Mouse (Mus musculus) liver, embryonic 15.5 days (tissue): ENCODE data around the gene Rpl37. TPM values are rescaled to one million over a fixed set of nuclear protein-coding genes. Genes with fewer than 3 reads are reported as not detected.
A peak's percentile ranks its signal among the peaks of the same experiment; 100 is the strongest.
"Not testable (repeated sequence)": the region's sequence is repeated elsewhere in the genome, so short reads cannot be mapped to it uniquely, and the experiment has no call there.

Experiments
- ATAC-seq: fragments of 200-750 bp; cut with Nextera tagmentation; 2 replicates; pipeline ENCODE4 v1.8.0; 2017; ENCODE audit warnings: moderate number of reproducible peaks, mild to moderate bottlenecking, moderate library complexity; ENCODE audit not compliant: insufficient read depth
- H3K27ac ChIP-seq: fragments of 300-500 bp; sonication (generic); replicated peaks from 2 replicates; pipeline ENCODE4 v1.5.1; 2015; ENCODE audit warnings: mild to moderate bottlenecking, inconsistent platforms
- H3K27me3 ChIP-seq: fragments of 300-500 bp; sonication (generic); 2 replicates; pipeline ENCODE4 v1.6.1; 2015; ENCODE audit warnings: mild to moderate bottlenecking, inconsistent platforms
- H3K36me3 ChIP-seq: fragments of 300-500 bp; sonication (generic); replicated peaks from 2 replicates; pipeline ENCODE4 v1.6.1; 2015; ENCODE audit warnings: moderate library complexity, mild to moderate bottlenecking, inconsistent platforms
- H3K4me1 ChIP-seq: fragments of 300-500 bp; sonication (generic); replicated peaks from 2 replicates; pipeline ENCODE4 v1.6.1; 2015; ENCODE audit warnings: inconsistent platforms
- H3K4me2 ChIP-seq: fragments of 300-500 bp; sonication (generic); 2 replicates; pipeline ENCODE4 v1.6.1; 2015; ENCODE audit warnings: moderate library complexity, mild to moderate bottlenecking, inconsistent platforms
- H3K4me3 ChIP-seq: fragments of 300-500 bp; sonication (generic); replicated peaks from 2 replicates; pipeline ENCODE4 v1.5.1; 2015; ENCODE audit warnings: mild to moderate bottlenecking, inconsistent platforms
- H3K9ac ChIP-seq: fragments of 300-500 bp; sonication (generic); 2 replicates; pipeline ENCODE4 v1.6.1; 2015; ENCODE audit warnings: moderate library complexity, mild to moderate bottlenecking, inconsistent platforms
- H3K9me3 ChIP-seq: fragments of 300-500 bp; sonication (generic); replicated peaks from 2 replicates; pipeline ENCODE4 v1.6.1; 2016; ENCODE audit warnings: inconsistent platforms
- WGBS: fragments of 180-500 bp; shearing (Covaris S2); methylation state at CpG from one replicate; pipeline ENCODE4 v1.1.7; 2015; ENCODE audit warnings: mixed read lengths; ENCODE audit not compliant: insufficient replicate concordance; 5-methylcytosine and 5-hydroxymethylcytosine counted together
- polyA plus RNA-seq: library from polyadenylated mRNA; unstranded; fragments of >200 nt; fragmentation: Nextera tagmentation; extraction: Ambion mirVana; gene quantifications from 2 replicates; pipeline ENCODE4 v1.2.1, GENCODE M21; 2015

The Rpl37 gene
- polyA plus RNA-seq, 1 experiment from 2014 or later, result 292 TPM

DNA sequence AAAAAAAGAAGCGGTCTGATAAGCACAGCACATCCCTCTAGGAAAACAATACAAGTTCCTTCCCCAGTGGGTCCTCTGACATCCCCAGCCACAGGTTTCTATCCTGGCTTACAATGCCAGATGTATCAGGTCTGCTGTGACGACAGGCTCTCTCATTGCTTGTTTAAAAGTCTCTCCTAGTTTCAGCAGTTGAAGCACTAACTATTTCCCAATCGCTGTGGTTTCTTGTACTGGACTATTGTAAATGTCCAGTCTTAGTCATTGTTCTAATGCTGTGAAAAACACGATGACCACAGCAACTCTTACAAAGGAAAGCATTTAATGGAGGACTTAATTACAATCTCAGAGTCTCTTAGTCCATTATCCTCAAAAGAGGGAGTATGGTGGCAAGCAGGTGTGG lies 10.0 kb downstream of the Rpl37 start:
- no peak overlapping the region for H3K4me2 ChIP-seq
- H3K9ac ChIP-seq, result no peak overlapping the region
- no peak for ATAC-seq
- H3K9me3 ChIP-seq, result no peaks in the 10 kb centered on the region
- H3K27ac ChIP-seq, result no peak overlapping the region
- H3K4me3 ChIP-seq, result no peak overlapping the region
- no peaks in the 10 kb centered on the region for H3K27me3 ChIP-seq
- WGBS, result 54% methylated on average over 4 of the region's 4 CpGs
- H3K36me3 ChIP-seq, result peaks cover 33% of the 10 kb centered on the region
- peaks cover 47% of the 10 kb centered on the region for H3K4me1 ChIP-seq

DNA sequence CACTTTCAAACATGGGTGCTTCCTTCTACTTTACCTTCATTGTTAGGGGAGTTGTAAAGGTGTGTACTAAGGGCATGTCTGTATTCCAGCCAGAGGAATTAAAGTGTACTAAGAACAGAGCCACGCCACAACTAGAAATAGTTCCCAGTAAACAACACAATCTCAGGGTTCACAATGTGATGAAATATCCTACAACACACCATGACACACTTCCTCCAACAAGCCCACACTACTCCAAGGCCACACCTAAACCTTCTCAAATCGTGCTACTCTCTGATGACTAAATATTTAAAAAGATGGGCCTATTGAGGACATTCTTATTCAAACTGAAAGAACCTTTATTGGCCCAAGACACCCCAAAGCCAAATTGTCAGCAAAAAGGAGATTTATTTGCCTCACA lies 11.0 kb downstream of the Rpl37 start:
- H3K9ac ChIP-seq, result no peak overlapping the region
- 0 out of 2 replicates have a peak overlapping the region, but pooled peaks have one; percentile 11 for H3K27ac ChIP-seq
- no peak overlapping the region for H3K4me3 ChIP-seq
- no peaks in the 10 kb centered on the region for H3K9me3 ChIP-seq
- H3K27me3 ChIP-seq, result no peaks in the 10 kb centered on the region
- no peak overlapping the region for H3K4me2 ChIP-seq
- 54% methylated on average over 2 of the region's 2 CpGs for WGBS
- no peak for ATAC-seq
- peaks cover 23% of the 10 kb centered on the region for H3K36me3 ChIP-seq
- peaks cover 47% of the 10 kb centered on the region for H3K4me1 ChIP-seq

DNA sequence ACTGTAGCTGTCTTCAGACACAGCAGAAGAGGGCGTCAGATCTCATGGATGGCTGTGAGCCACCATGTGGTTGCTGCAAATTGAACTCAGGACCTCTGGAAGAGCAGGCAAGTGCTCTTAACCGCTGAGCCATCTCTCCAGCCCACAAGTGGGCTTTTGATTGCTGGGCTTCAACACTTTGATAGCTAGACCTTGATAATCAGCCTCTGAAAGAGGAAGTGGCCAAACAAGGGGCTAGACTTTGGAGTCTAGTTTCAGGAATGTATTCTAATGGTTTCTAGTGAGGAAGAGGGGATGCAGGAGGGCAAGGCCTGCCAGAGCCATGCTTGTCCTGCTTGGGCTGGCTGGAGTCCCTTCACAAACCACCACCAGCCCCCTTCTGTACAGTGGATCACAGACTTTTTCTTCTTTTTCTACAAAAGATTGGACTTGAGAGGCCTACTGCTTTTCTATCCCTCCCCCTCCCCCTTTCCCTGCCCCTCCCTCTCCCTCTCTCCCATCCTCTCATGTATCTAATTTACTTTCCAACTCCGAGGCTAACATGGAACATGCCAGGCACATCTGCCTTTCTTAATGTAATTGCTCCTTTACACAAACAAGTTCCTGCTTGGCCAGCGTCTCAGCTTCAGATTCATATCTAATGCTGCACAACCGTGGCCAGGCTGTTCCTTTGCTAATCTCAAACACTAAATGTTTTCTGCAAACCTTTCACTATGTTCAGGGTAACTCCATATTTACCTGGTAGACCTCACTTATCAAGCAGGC lies 11.9 kb downstream of the Rpl37 start:
- peak overlapping the region; percentile 51 for H3K27ac ChIP-seq
- 21% methylated on average over 5 of the region's 5 CpGs for WGBS
- peaks cover 14% of the 10 kb centered on the region for H3K36me3 ChIP-seq
- H3K9ac ChIP-seq, result no peak overlapping the region
- no peak overlapping the region for H3K4me3 ChIP-seq
- ATAC-seq, result no peak
- no peaks in the 10 kb centered on the region for H3K27me3 ChIP-seq
- H3K4me1 ChIP-seq, result peaks cover 51% of the 10 kb centered on the region
- no peak overlapping the region for H3K4me2 ChIP-seq
- no peaks in the 10 kb centered on the region for H3K9me3 ChIP-seq

- no peak for ATAC-seq
- 81% methylated on average over 12 of the region's 12 CpGs for WGBS
- H3K27ac ChIP-seq, result no peak overlapping the region
Measured at GRCm38 (mm10) chr15:5129111-5129805, 12.8 kb downstream of the Rpl37 start.

DNA sequence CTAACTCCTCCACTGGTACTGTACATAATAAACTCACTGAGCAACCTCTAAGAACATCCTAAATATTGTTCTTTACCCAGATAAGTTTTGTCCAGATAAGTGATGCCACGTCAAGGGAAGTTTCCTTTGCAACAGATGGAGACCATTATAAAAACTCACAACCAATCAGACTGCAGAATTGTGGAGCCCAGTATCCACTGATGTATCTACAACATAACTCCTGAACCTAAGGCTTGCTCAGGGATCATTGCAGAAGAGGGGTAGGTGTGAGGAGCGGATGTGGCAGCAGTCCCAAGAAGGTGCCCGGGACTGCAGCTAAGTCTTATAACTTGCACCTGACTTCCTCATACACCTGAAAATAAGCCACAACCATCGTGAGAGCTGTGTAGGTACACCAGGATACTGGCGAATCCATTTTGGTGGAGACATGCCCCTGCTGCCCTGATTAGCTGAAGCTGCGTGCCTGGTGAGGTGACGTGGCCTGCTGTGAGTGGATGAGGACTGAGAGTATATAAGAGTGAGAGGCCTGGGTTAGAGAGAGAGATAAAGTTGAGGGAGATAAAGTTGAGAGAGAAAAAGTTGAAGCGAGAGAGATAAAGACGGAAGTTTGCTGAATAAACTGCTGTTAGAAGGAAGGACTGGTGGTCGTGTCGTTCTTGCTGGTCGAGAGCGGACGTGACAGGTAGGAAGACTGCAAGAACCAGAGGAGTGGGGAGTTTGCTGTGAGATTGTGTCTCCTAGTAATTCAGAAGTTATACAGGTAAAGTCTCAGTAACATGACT lies 14.6 kb downstream of the Rpl37 start:
- Histone ChIP-seq H3K9ac (0 out of 2 replicates have a peak overlapping the region, but pooled peaks have one; percentile 20), H3K27ac (peak overlapping the region; percentile 71; the same call in 1 of the 2 replicates), H3K4me1 (peaks cover 71% of the 10 kb centered on the region), H3K4me2 (peak overlapping the region; percentile 50), H3K4me3 (peak overlapping the region; percentile 22; the same call in 1 of the 2 replicates)
- not testable (repeated sequence) for H3K9me3 ChIP-seq, H3K27me3 ChIP-seq, H3K36me3 ChIP-seq
- peak; percentile 58 for ATAC-seq
- 34% methylated on average over 14 of the region's 14 CpGs for WGBS

More at GRCm38 (mm10) chr15:5129111-5129805, 12.8 kb downstream of the Rpl37 start:
- Histone ChIP-seq H3K36me3 (peaks cover 10% of the 10 kb centered on the region), H3K4me1 (peaks cover 58% of the 10 kb centered on the region), H3K4me3 (no peak overlapping the region), H3K9ac (no peak overlapping the region), H3K27me3 (no peaks in the 10 kb centered on the region), H3K4me2 (no peak overlapping the region), H3K9me3 (no peaks in the 10 kb centered on the region)

GRCm38 (mm10) chr15:5133301-5133700 lies 16.9 kb downstream of the Rpl37 start:
- Histone ChIP-seq H3K27me3 (no peaks in the 10 kb centered on the region), H3K27ac (peak overlapping the region; percentile 62), H3K4me2 (no peak overlapping the region), H3K36me3 (no peaks in the 10 kb centered on the region), H3K4me3 (no peak overlapping the region), H3K4me1 (peaks cover 65% of the 10 kb centered on the region), H3K9me3 (no peaks in the 10 kb centered on the region), H3K9ac (no peak overlapping the region)
- 54% methylated on average over 3 of the region's 3 CpGs for WGBS
- ATAC-seq, result no peak

GRCm38 (mm10) chr15:5134179-5134578 lies 17.7 kb downstream of the Rpl37 start:
- Histone ChIP-seq H3K4me1 (peaks cover 66% of the 10 kb centered on the region), H3K27ac (no peak overlapping the region; the same call in 1 of the 2 replicates), H3K36me3 (no peaks in the 10 kb centered on the region), H3K9me3 (no peaks in the 10 kb centered on the region), H3K4me3 (no peak overlapping the region), H3K4me2 (peak overlapping the region; percentile 17; the same call in 1 of the 2 replicates), H3K27me3 (no peaks in the 10 kb centered on the region), H3K9ac (no peak overlapping the region)
- ATAC-seq, result 0 out of 2 replicates have a peak, but pooled peaks have one; percentile 8
- WGBS, result 79% methylated on average over 3 of the region's 3 CpGs

DNA sequence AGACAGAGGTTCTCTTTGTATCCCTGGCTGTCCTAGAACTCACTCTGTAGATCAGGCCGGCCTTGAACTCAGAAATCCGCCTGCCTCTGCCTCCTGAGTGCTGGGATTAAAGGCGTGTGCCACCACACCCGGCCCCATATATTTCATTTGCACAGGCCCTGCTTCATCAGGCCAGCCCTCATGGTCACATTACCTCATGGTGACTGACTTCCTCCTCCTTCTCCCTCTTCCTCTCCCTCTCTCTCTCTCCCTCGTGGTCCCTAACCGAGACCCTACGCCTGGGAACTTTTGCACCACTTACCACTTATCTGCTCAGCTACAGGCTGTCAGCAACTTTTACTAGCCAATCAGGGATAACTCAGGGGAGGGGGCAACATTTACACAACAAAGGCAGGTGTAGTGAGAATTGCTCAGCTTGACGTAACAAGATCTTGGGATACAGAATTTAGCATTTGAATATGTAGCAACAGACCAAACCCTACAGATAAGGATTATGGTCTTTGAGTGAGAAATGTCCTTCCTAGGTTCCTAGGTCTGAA lies 18.6 kb downstream of the Rpl37 start:
- ATAC-seq, result no peak
- H3K27ac ChIP-seq, result no peak overlapping the region; the same call in 1 of the 2 replicates
- peaks cover 69% of the 10 kb centered on the region for H3K4me1 ChIP-seq
- no peak overlapping the region for H3K4me3 ChIP-seq
- H3K36me3 ChIP-seq, result no peaks in the 10 kb centered on the region
- no peak overlapping the region for H3K4me2 ChIP-seq
- no peak overlapping the region for H3K9ac ChIP-seq
- H3K27me3 ChIP-seq, result no peaks in the 10 kb centered on the region
- no peaks in the 10 kb centered on the region for H3K9me3 ChIP-seq
- 62% methylated on average over 8 of the region's 8 CpGs for WGBS

DNA sequence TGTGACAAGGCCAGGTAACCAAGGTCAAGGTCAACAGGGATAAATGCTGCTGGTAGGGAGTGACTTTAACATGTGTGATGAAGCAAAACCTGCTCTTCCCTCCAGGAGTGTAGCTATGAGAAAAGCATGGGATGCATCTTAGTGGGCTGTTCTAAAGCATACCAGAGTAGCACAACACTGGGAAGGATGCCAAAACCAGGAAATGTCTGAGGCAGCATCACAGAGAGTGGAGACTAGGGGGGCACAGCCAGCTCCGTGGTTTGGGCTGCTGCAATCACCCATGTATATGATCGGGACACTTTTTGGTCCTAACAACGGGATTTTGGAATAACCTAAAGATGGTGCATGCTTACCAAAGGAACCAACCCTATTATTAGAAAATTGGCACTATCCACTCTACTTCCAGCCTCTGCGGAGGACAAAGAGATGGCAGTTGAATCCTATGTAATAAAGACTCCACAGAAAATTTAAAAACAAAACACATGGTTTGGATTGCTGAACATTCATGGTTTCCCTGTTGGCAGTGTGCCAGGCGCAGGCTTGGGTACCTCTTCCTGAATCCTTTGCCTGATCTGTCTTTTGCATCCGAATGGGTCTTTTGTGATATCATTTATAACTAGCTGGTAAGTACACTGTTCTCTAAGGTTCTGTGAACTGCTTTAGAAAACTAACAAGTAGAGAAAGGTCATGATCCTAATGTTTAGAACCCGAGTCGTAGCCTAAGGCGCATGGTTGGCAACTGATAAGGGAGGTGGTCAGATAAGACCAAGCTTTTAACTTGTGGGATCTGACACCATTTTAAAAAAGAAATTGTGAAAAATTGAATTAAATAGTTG lies 21.8 kb downstream of the Rpl37 start:
- no peaks in the 10 kb centered on the region for H3K36me3 ChIP-seq
- H3K9me3 ChIP-seq, result no peaks in the 10 kb centered on the region
- no peak overlapping the region for H3K4me3 ChIP-seq
- peak overlapping the region; percentile 54 for H3K4me2 ChIP-seq
- no peak overlapping the region for H3K9ac ChIP-seq
- no peak for ATAC-seq
- H3K27me3 ChIP-seq, result no peaks in the 10 kb centered on the region
- WGBS, result 36% methylated on average over 9 of the region's 9 CpGs
- peaks cover 77% of the 10 kb centered on the region for H3K4me1 ChIP-seq
- peak overlapping the region; percentile 87 for H3K27ac ChIP-seq

DNA sequence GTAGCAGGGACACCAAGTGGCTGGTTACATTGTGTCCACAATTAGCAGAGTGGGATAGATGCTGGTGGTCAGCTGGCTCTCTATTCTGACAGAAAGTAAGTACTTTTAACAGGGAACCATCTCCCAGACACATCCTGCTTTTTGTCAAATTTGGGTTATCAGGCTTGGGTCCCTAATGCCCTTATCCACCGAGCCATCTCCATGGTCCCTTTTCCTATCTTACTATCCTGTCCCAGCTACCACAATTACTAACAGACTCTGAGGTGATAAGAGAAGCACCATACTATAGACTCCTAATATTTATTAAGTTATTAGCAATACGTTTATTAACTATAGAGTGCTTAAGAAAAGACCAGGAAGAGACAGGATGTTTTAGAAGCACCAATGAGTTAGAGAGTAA lies 22.9 kb downstream of the Rpl37 start:
- H3K9me3 ChIP-seq, result no peaks in the 10 kb centered on the region
- peak; percentile 13 for ATAC-seq
- H3K4me2 ChIP-seq, result peak overlapping the region; percentile 42
- H3K9ac ChIP-seq, result no peak overlapping the region
- H3K36me3 ChIP-seq, result no peaks in the 10 kb centered on the region
- H3K4me1 ChIP-seq, result peaks cover 69% of the 10 kb centered on the region
- H3K27ac ChIP-seq, result peak overlapping the region; percentile 94
- no peaks in the 10 kb centered on the region for H3K27me3 ChIP-seq
- H3K4me3 ChIP-seq, result no peak overlapping the region
- WGBS, result 22% methylated on average over 2 of the region's 2 CpGs
